Mouse (Mus musculus) naive thymus-derived CD4-positive, alpha-beta T cell, adult 2 months (primary cell): ENCODE results near the gene Gm11099.
A peak's percentile ranks its signal among the peaks of the same experiment; 100 is the strongest.

Experiments
- DNase-seq: peaks from one replicate; pipeline ENCODE4 v3.0.0-alpha.2; 2011; ENCODE audit warnings: low read depth

Gm11099 gene

GRCm38 (mm10) chr2:58859134-58859533, at the start of gene Gm11099:
Gene Gm11099 (plus strand): TSS chr2:58859434.
- DNase-seq = no peak

GRCm38 (mm10) chr2:58812941-58813340, 46.3 kb upstream of the Gm11099 start:
- DNase-seq = no peak

GRCm38 (mm10) chr2:58828910-58829600, 30.2 kb upstream of the Gm11099 start:
- no peak for DNase-seq

GRCm38 (mm10) chr2:58829981-58830742, 29.1 kb upstream of the Gm11099 start:
- DNase-seq = peak; percentile 36

- DNase-seq = no peak
Measured at GRCm38 (mm10) chr2:58832253-58832980, 26.8 kb upstream of the Gm11099 start.

GRCm38 (mm10) chr2:58841021-58841420, 18.2 kb upstream of the Gm11099 start:
- DNase-seq = no peak

- no peak for DNase-seq
Measured at GRCm38 (mm10) chr2:58842443-58842842, 16.8 kb upstream of the Gm11099 start.

- DNase-seq = peak; percentile 78
Measured at GRCm38 (mm10) chr2:58844499-58844898, 14.7 kb upstream of the Gm11099 start.

GRCm38 (mm10) chr2:58879876-58880275, 20.6 kb downstream of the Gm11099 start:
- DNase-seq = no peak

- no peak for DNase-seq
Measured at GRCm38 (mm10) chr2:58905057-58905456, 45.8 kb downstream of the Gm11099 start.

- DNase-seq = peak; percentile 65
Measured at GRCm38 (mm10) chr2:58906814-58907516, 47.7 kb downstream of the Gm11099 start.

GRCm38 (mm10) chr2:58912339-58912738, 53.1 kb downstream of the Gm11099 start:
- no peak for DNase-seq

- no peak for DNase-seq
Measured at GRCm38 (mm10) chr2:58918351-58918750, 59.1 kb downstream of the Gm11099 start.

GRCm38 (mm10) chr2:58925551-58925950, 66.3 kb downstream of the Gm11099 start:
- DNase-seq = no peak

GRCm38 (mm10) chr2:58941361-58941760, 82.1 kb downstream of the Gm11099 start:
- DNase-seq = no peak

- DNase-seq = no peak
Measured at GRCm38 (mm10) chr2:58948796-58949195, 89.6 kb downstream of the Gm11099 start.

- no peak for DNase-seq
Measured at GRCm38 (mm10) chr2:58952101-58952500, 92.9 kb downstream of the Gm11099 start.

- no peak for DNase-seq
Measured at GRCm38 (mm10) chr2:58956351-58956750, 97.1 kb downstream of the Gm11099 start.

GRCm38 (mm10) chr2:58956770-58957300, 97.6 kb downstream of the Gm11099 start:
- DNase-seq = no peak
